Mouse (Mus musculus) cerebellum, adult 2 months (tissue): ENCODE measurements around the gene Plpp7.

Experiments used
- CTCF ChIP-seq: fragments of 200-500 bp; IDR thresholded peaks from 2 replicates; pipeline ENCODE4 v1.5.1; 2011; ENCODE audit warnings: low read depth, mild to moderate bottlenecking, control low read depth, low read length, moderate library complexity, borderline replicate concordance; ENCODE audit not compliant: insufficient read depth
- POLR2A ChIP-seq: fragments of 200-500 bp; IDR thresholded peaks from 2 replicates; pipeline ENCODE4 v1.6.1; 2011; ENCODE audit warnings: low read length, control low read depth, borderline replicate concordance; ENCODE audit not compliant: insufficient read depth

- TF ChIP-seq CTCF: no peak
- TF ChIP-seq POLR2A: no peak
Observed at GRCm38 (mm10) chr2:32121785-32122184, 26.5 kb downstream of the Plpp7 start.
